Mouse (Mus musculus) heart, postnatal 10 days (tissue): ENCODE measurements around the gene Sp9. TPM values are rescaled to one million over a fixed set of nuclear protein-coding genes. Genes with fewer than 3 reads are reported as not detected.

Experiments used
- DNase-seq, 2 experiments: peaks; one replicate each; pipeline ENCODE4 v3.0.0; 2021
- intact Hi-C: fragments of 180-260 bp; cut with DNase I; formaldehyde crosslinking; loops from one replicate; pipeline ENCODE4 v1.15.1; 2025
- total RNA-seq, 2 experiments: library from RNA; stranded (reverse); gene quantifications; 2 replicates each; pipeline ENCODE4 v1.2.3; 2021

Sp9 gene
- not detected for total RNA-seq

DNA sequence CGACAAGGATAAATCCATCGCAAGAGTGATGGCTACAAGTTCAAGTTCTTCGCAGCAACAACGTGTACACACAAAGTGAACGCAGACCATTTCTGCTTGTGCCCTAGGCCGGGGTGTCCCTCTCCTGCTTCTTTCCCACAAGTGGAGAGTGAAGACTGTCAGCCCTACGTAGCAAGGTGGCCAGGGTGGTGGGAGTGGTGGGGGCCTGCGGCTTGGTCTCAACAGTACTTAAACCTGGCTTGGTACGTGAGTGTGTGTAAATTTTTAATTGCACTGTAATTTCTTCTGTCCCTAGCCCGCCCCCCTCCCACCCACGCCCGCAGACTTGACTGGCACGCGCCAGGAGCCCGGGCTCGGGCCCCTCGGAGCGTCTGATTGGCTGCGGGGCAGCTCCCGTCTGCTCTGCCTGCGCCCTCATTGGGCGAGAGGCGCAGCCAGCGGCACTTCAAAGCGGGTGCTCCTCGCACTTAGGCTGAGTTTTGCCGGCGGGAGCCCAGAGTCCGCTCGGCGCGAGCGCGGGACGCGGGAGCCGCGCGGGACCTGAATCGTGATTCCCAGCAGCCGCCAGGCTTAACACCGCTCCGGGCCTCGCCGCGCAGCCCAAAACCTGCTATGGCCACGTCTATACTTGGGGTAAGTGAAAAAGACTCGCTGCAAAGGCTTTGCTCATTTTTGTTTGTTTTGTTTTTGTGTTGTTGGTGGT, at the start of gene Sp9:
TSS of gene Sp9 (plus strand) at position 467 of the 703 bp plus-strand sequence.
- intact Hi-C loops: loop anchor here (5.0 to 10.0 kb wide), 2 partner anchors 539 to 627 kb away; no protein-coding TSS in a partner anchor
- peak; percentile 58 to 60 for DNase-seq

DNA sequence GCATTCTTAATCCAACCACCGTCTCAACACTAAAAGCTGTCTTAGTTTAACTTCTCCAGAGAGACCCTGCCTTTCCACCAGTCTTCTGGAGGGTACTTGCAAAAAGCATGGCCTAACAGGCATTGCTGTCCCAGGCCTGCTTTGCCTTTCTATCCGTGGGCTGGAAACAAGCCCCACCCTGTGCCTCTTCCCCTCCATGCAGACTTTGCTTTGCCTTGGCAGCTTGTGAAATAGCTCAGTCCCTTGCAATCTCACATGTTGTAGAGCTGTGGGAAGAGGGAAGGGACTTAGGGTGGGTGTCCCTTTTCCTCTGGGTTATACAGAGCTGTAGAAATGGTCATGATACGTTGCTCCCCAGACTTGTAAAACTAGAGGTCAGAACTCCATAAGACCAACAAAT, 40.6 kb upstream of the Sp9 start:
- no peak for DNase-seq
- intact Hi-C loops: no loop called here

DNA sequence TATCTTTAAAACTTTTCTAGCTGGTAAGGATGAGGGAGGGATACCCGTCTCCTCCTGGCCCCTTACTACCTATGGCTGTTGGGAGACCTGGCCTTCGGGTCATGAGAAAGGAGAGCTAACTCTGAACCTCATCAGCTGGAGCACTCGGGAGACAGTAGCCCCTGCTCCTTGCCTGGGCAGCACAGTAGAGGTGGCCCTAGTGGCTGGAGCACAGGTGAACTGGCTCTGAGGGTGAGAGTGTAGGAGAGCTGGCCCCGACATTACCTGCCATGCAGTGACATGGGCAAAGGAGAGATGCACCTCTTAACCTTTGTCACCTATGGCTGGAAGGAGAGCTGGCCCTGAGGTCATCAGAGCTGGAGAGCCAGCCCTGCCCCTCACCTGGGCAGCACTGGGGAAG, 30.4 kb upstream of the Sp9 start:
- intact Hi-C loops: no loop called here
- DNase-seq: no peak

DNA sequence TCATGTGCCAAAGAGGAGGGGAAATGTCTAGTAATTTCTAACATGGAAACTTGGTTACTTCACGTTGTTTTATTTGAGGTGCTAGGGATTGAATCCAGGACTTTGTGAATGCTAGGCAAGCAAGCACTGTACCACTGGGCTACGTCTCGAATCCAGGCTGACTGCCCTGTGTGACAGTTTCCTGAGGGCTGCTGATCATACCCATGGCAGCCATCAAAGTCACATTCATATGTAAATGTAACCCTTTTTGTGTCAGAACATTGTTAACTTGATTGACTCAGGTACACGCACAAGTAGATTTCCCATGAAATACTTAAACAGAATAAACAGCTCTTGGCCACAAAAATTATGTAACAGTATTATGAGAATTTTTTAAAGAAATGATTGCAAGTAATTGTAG, 23.0 kb upstream of the Sp9 start:
- intact Hi-C loops: no loop called here
- DNase-seq: no peak

DNA sequence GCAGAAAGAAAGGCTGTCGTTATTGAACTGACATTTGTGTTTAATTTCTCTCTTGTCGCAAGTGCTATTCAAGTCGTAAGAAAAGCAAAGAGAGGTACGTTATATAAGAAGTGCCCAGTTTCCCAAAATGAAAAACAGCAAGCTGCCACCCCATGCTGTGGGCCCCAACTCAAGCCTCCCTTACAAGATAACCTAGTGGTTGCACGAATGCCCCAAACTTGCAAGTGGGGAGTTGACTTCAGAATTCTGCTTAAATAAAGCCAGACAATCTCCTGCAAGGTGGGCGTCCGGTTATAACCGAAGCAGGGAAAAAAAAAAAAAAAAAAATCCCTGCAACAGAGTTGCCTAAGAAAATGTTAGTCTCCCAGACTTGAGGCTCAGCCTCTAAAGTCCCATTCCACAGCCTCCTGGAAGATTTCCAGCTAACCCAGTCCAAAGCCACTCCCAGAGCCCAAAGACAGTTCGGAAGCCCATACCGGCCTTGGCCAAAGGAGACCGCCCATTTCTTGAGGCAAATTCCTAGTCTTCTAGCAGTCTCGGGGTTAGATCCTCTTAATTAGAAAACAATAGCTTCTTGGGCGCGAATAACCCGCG, 8.5 kb upstream of the Sp9 start:
- intact Hi-C loops: no loop called here
- DNase-seq: peak; percentile 47 to 59

DNA sequence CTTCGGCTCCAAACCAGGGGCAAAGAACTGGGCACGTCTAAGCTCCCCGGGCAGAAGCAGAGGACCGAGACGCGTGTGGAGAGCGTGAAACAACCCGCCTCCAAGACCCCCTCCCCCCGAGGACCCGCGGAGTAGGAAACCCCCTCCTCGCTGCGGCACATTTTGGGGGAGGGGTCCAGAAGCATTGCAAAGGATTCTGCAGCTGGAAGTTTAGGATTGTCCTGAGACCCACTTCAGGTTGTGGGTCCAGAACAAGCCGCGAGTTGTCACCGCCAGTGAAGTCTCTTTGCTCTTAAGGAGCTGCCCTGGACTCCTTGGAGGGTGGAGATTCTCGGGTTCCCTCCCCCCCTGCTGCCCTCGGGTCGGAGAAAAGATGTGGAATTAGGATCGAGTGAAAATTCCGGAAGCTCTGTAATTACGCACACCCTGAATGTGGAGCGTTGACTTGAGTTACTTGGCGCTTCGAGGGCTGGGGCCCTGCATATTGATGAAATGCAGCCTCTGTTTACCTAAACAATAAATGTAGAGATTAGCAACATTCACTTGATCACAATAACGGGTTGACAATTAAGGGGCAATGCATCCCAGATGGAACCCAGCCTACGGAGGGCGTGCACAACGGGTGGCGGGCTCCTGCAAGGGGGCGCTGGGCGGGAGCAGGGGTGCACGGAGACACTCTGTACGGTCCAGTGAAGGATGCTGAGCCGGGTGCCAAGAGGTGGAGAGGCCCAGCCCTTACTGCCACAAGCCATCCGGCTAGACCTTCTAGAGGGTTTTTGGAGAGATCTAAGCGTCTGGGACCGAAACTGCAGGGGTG, 7.7 kb upstream of the Sp9 start:
- peak; percentile 56 to 62 for DNase-seq
- intact Hi-C loops: no loop called here

DNA sequence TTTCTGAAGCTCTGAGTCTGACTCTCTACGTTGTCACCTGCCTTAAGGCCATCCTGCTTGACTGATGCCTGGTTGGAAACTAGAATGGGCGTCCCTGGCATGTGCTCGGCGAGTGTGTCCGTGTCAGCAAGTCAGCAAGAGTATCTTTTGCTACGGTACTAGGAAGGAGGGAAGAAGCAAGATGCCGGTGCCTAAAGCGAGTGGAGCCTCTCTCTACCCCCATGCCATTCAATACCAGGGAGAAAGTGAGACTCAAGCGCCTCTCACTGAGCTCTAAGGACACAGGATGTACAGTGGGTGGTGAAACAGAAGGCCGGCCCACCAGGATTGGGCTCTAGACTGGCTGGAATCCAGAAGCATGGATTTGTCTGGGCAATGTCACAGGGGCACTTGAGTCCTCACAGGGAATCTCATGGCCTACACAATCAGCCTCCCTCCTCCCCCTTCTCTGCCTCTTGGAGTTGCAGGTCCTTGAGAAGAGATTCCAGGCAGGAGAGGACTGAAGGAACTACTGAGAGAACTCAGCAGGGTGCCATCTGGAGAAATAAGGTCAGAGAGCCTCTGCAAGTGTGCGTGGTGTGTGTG, 7.0 kb upstream of the Sp9 start:
- no peak for DNase-seq
- intact Hi-C loops: no loop called here

DNA sequence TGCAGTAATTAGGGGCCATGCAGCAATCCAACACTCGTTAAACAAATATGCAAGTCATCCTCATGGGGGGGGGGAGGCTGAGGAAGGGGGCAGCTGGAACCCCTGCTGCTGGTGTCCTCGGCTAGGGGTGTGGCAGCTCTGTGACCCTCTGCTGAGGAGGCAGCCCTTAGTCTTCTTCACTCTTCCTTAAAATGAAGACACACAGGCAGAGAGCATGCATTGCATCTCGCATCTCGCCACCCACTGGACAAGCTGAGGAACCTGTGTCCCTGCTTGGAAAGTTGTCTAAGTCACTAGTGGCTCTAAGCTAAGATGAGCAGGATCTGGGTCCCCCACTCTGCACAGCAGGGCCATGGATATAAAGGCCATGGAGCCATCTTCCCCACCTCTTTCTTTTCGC, 5.7 kb upstream of the Sp9 start:
- intact Hi-C loops: no loop called here
- DNase-seq: peak in 1 of 2 experiments; percentile 4

DNA sequence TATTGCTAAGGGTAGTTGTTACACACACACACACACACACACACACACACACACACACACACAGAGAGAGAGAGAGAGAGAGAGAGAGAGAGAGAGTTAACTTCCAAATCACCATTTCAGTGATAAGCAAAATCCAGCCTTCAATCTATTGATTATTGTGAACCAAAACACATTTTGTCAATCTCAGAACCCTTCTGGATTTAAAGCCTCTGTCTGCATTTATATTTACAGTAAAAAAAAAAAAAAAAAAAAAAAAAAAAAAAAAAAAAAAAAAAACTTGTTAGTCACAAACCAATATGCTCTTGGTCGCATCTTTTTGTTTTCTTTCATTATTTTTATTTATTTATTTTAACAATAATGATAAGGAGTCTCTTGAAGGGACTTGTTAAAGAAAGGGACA, 5.1 kb upstream of the Sp9 start:
- intact Hi-C loops: no loop called here
- no peak for DNase-seq

DNA sequence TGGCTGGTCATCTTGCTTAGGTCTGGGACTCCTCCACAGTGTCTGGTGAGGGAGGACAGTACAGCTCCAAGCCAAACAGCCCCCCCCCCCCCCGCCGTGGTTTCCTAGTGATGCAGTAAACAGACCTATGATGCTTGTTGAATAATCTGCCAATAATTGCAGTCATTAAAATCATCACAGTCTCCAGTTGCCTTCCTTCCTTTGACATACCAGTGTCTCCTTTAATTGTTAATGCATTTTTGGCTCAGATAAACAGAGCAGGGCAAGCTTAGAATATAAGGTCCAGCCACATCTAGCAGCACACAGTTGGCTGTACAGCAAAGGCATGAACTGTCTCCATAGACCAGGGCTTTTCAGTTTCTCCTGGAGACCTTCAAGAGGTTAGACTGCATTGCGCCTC, 4.5 kb upstream of the Sp9 start:
- DNase-seq: no peak
- intact Hi-C loops: no loop called here

DNA sequence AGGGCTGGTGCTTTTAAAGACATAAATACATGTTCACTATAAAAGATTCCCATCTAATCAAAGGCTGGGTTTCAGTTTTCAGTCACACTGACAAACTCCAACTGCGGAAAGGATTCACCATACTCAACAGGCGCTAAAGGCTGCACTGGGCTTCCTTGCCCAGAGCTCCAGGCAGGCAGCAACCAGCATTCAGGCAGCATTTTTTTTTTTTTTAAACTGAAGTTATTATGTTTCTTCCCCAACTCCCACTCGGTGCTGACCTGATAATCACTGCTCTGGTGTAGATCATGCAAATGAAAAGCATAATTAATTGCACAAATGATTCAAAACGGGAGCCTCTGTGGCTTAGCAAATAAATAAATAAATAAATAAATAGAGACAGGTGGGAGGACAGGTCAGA, 3.9 kb upstream of the Sp9 start:
- intact Hi-C loops: no loop called here
- no peak for DNase-seq

DNA sequence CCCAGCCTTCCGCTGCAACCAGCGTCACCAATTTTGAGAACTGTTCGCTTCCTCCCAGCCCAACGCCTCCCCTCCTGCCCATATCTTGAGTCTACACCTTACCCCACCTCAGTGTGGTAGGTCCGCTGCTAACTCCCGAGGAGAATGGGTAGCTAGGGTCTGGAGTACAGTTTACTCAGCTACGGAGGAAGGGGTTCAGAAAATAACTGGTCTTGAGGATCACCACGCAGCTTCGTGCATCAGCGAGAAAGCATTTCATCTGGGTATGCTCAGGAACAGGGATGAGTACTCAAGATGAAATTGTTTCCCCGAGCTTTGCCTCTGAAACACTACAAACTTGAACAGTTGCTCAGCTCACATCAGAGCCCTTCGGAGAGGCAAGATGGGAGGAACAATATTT, 3.4 kb upstream of the Sp9 start:
- DNase-seq: no peak
- intact Hi-C loops: no loop called here

DNA sequence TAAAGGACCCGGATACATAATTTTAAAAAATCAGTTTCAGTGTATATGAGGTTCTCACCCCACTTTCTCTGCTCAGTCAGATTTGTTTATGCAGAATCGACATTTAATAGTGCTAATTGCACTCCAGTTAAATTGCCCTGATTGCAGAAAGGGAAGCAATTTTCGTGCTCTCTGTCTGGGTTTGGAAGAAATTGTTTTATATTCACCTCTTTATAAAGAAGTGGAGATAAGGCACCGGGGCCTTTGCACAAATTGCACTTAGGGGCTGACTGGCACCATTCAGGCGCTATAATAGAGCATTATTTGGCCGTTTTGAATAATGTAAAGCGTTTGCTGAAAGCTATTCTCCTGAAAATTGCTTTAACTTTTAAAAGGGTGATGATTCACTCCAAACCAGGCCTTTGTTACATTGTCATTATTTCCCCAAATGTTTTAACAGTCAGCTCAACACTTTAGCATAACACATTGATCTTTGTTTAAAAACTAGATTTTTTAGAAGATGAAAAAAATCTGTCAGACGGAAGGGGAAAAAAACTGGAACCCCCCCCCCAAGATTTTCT, 2.8 kb upstream of the Sp9 start:
- no peak for DNase-seq
- intact Hi-C loops: no loop called here

DNA sequence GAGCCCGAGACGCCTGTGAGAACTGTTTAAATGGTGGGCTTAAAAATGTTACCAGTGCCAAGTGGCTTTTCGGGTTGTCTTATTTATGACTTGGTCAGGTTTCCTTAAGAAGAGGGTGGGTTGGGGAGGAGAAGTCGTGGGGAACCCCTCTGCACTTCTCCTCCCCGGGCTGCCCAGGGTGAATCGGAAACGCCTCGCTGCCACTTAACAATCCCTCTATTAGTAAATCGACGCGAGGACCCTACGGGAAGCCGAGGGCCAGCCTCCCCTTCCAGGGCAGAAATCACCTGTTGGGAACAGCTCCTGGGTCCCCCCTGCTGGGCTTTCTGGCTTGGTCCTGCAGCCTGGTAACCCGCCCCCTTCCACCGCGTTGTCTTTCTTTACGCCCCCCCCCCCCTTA, 2.1 kb upstream of the Sp9 start:
- DNase-seq: no peak
- intact Hi-C loops: loop anchor here (5.0 to 10.0 kb wide), 2 partner anchors 537 to 625 kb away; no protein-coding TSS in a partner anchor

DNA sequence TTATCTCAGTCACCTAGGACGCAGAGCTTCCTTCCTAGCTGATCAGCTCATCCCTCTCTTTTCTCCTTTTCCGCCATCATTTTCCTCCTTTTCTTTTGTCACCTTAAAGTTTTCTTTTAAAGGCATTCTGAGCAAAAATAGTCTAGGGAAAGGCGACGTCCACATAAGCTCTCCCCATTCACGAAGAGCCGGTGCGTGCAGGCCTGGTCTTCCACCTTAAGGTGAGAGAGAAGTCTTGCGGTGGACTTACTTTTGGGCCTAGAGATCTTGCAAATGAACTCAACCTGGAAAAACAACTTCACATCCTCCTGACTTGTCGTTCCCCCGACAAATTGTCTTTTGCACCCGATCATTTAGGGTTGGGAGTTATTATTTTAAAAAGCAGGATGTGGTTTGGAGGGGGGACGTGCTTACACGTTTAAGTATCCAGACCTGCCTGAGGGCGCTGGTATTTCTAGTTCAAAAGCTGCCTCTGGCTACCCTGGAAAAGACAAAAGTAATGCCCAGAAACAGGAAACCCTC, 1.6 kb upstream of the Sp9 start:
- DNase-seq: no peak
- intact Hi-C loops: loop anchor here (5.0 to 10.0 kb wide), 2 partner anchors 538 to 625 kb away; no protein-coding TSS in a partner anchor

DNA sequence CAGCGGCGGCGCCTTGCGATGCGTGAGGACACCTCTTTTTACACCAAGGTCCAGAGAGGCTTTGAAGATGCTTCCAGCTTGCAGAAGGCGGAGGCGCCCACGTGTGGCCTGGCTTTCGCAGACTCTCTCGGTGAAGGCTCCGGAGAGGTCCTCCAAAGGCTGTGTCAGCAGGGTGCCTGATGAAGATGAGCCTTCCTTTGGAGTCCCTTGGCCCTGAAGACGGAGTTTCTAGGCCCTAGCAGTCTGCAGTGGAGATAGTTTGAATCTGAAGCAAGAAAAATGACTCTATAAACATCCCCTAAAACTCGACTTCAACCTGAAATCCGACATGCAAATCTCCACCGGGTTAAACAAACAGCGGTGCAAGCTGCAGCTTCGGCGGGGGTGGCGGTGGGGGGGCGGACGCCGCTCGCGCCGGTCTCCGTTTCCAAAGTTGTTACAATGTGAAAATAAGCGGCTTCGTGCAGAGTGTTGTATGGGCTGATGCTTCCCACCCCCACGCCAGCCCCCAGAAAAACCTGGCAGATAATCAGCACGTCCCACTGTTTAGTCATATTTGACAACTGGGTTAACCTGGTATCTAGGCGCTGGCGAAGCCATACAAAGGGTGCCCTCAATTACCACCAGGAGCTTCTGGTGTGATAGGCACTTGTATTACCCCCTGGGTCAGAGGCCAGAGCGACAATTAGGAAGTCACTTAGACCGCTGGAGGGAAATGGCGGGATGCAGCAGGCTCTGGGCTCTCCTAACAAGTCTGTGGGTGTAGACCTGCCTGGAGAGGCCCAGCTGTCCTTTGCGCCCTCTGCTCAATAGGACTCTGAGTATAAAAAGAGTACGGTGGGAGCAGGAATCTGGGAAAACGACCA, 899 bp upstream of the Sp9 start:
- intact Hi-C loops: loop anchor here (5.0 to 10.0 kb wide), 2 partner anchors 539 to 626 kb away; no protein-coding TSS in a partner anchor
- DNase-seq: peak in 1 of 2 experiments; percentile 53

DNA sequence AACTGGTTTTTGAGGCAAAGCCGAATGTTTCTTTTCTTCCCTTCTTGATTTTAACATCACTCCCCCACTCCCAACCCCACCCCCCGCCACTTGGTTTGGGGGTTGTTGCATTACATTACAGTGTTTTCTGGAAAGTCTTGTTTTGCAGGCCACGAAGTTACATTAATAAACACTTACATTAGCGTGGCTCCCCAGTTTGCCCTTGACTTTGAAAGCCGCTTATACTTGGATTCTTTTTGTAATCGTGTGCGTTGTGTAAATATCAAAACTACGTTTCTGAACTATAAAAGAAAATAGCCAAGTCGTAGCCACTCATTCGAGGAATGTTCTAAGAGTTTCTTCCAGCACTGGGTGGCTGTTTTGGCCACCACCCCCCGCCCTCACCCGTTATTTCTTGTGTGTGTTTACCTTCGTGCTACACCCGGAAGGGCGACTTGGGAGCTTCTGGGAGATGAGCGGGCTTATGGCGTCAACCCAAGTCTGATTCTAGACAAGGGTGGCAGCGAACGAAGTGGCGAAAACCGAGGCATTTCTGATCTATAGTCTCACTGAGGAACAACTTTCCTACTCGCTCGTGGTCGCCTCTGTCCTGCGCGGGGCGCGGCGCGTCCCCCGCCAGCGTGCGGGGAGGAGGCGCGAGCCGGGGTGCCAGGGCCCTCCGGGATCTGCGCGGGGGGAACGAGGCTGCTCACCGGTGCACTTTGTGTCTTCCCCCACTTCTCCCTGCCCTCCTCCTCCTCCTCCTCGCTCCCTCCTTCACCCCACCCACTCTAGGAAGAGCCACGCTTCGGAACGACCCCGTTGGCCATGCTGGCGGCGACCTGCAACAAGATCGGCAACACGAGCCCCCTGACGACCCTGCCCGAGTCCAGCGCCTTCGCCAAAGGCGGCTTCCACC, 875 bp downstream of the Sp9 start:
- intact Hi-C loops: loop anchor here (5.0 to 10.0 kb wide), 2 partner anchors 540 to 628 kb away; no protein-coding TSS in a partner anchor
- peak in 1 of 2 experiments; percentile 54 for DNase-seq
